Mouse (Mus musculus) C2C12 (cell line): ENCODE data around the gene Tab1.

Experiments used
- CTCF ChIP-seq: IDR thresholded peaks from one replicate; pipeline ENCODE4 v1.5.1; 2011; ENCODE audit not compliant: control insufficient read depth, insufficient read depth, insufficient read length
- MYOD1 ChIP-seq: IDR thresholded peaks from one replicate; pipeline ENCODE4 v1.6.1; 2011; ENCODE audit warnings: low read depth; ENCODE audit not compliant: control insufficient read depth, insufficient read length
- USF1 ChIP-seq: IDR thresholded peaks from one replicate; pipeline ENCODE4 v1.6.1; 2011; ENCODE audit warnings: low read depth, mild to moderate bottlenecking, control low read depth, moderate library complexity

GRCm38 (mm10) chr15:80163716-80164115 is 30.8 kb downstream of the Tab1 start:
- TF ChIP-seq CTCF (no peak), USF1 (no peak), MYOD1 (no peak)
